7 mouse cellular contexts compared by ENCODE assay signal in the genomic region with DNA sequence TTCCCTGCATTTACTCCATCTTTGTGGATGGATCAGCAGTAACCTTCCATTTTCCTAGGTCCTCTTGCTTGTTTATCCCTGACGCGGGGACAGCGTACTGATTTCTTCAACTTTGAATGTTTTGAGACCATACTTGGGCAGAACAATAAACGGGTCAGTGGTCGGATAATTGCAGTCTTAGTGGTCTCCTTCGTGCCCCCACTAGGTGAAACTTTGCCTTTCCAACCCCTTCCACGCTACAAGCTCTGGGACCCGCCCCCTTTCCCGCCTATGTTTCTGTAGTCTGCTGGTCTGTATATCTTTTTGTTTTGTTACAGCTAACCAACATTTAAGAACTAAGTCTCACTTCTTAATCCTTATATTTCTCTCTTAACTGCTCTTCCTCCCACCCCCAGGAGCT. TPM values are rescaled to one million over a fixed set of nuclear protein-coding genes. Genes with fewer than 3 reads are reported as not detected.
A peak's percentile ranks its signal among the peaks of the same experiment; 100 is the strongest.
DNase-seq lines count a peak whose midpoint lies in the region; ATAC-seq lines count a peak whose summit lies in the region.

No protein-coding gene starts in this region.

- peak overlapping the region; percentile 48 for H3K9ac ChIP-seq in embryonic facial prominence, embryonic 15.5 days
- H3K9ac ChIP-seq in liver, embryonic 11.5 days (ENCODE audit: low read depth, low read length), result peak overlapping the region; percentile 77

- no peaks in the 10 kb centered on the region for H3K4me1 ChIP-seq in embryonic facial prominence, embryonic 15.5 days
- no peaks in the 10 kb centered on the region for H3K4me1 ChIP-seq in liver, embryonic 11.5 days (replicated peaks; ENCODE audit: control insufficient read depth, insufficient read depth, low read length)

- peak; percentile 2 for DNase-seq in layer of hippocampus, adult 11-12 months (ENCODE audit: low spot score)
- no peak for DNase-seq in layer of hippocampus, adult 9-11 months
- peak; percentile 18 for DNase-seq in R1 (ENCODE audit: low read depth, low spot score)
- no peak for DNase-seq in liver, embryonic 11.5 days (ENCODE audit: low spot score)
- DNase-seq in layer of hippocampus, adult 9-10 months (ENCODE audit: low spot score), result no peak

- H3K4me2 ChIP-seq in embryonic facial prominence, embryonic 15.5 days (replicated peaks), result peak overlapping the region; percentile 54
- H3K4me2 ChIP-seq in liver, embryonic 11.5 days, result peak overlapping the region; percentile 77

- peak overlapping the region; percentile 57 for H3K4me3 ChIP-seq in embryonic facial prominence, embryonic 15.5 days (replicated peaks)
- peak overlapping the region; percentile 63 for H3K4me3 ChIP-seq in liver, embryonic 11.5 days (ENCODE audit: low read depth, low read length)

- no peak for ATAC-seq in embryonic facial prominence, embryonic 15.5 days (ENCODE audit: insufficient number of reproducible peaks, low FRiP score, low TSS enrichment, low read depth)
- ATAC-seq in liver, embryonic 11.5 days (replicated peaks; ENCODE audit: low FRiP score), result no peak
- ATAC-seq in frontal cortex, adult (ENCODE audit: low TSS enrichment), result no peak

- no peak overlapping the region for H3K27ac ChIP-seq in embryonic facial prominence, embryonic 15.5 days (replicated peaks)
- H3K27ac ChIP-seq in liver, embryonic 11.5 days (ENCODE audit: low read depth, low read length), result no peak overlapping the region

- 27% methylated on average over 9 of the region's 9 CpGs for WGBS in embryonic facial prominence, embryonic 15.5 days
- 10% methylated on average over 9 of the region's 9 CpGs for WGBS in liver, embryonic 11.5 days

- H3K9me3 ChIP-seq in embryonic facial prominence, embryonic 15.5 days (replicated peaks), result no peaks in the 10 kb centered on the region
- no peaks in the 10 kb centered on the region for H3K9me3 ChIP-seq in liver, embryonic 11.5 days (ENCODE audit: control insufficient read depth, low read length)

- H3K27me3 ChIP-seq in embryonic facial prominence, embryonic 15.5 days, result no peaks in the 10 kb centered on the region
- no peaks in the 10 kb centered on the region; the same call in 1 of the 2 replicates for H3K27me3 ChIP-seq in liver, embryonic 11.5 days (replicated peaks; ENCODE audit: control insufficient read depth, insufficient read depth, low read length)

- no peaks in the 10 kb centered on the region for H3K36me3 ChIP-seq in embryonic facial prominence, embryonic 15.5 days
- H3K36me3 ChIP-seq in liver, embryonic 11.5 days (ENCODE audit: control insufficient read depth, insufficient read depth, low read length), result no peaks in the 10 kb centered on the region

RNA-seq across cellular contexts. Expression of gene Huwe1, which starts 3.8 kb away (rescaled TPM):
- polyA plus RNA-seq in embryonic facial prominence, embryonic 15.5 days (2015; fragmentation: Nextera tagmentation; extraction: Ambion mirVana), result 35.6 and 45.4 TPM in 2 replicates
- polyA plus RNA-seq in liver, embryonic 11.5 days (2014; fragmentation: Nextera tagmentation; extraction: Ambion mirVana), result 35.4 and 41.2 TPM in 2 replicates

Comparison
In these comparisons a context has a peak if more than half of its experiments do, and no peak if none do; other contexts are left out.
1. DNase-seq: peak in layer of hippocampus, adult 11-12 months (single experiment) and R1 (single experiment); none in layer of hippocampus, adult 9-11 months (single experiment), liver, embryonic 11.5 days (single experiment) and layer of hippocampus, adult 9-10 months (single experiment).